Mouse (Mus musculus) midbrain, embryonic 15.5 days (tissue): ENCODE results near the gene Osbpl11. TPM values are rescaled to one million over a fixed set of nuclear protein-coding genes. Genes with fewer than 3 reads are reported as not detected.

ENCODE experiments used
- ATAC-seq: fragments of 200-750 bp; cut with Nextera tagmentation; replicated peaks from 2 replicates; pipeline ENCODE4 v1.8.0; 2017; ENCODE audit warnings: moderate TSS enrichment
- H3K27ac ChIP-seq: fragments of 300-500 bp; sonication (generic); 2 replicates; pipeline ENCODE4 v1.5.1; 2015; ENCODE audit warnings: mild to moderate bottlenecking, inconsistent platforms
- H3K27me3 ChIP-seq: fragments of 300-500 bp; sonication (generic); replicated peaks from 2 replicates; pipeline ENCODE4 v1.6.1; 2015; ENCODE audit warnings: inconsistent platforms
- H3K36me3 ChIP-seq: fragments of 300-500 bp; sonication (generic); replicated peaks from 2 replicates; pipeline ENCODE4 v1.6.1; 2015; ENCODE audit warnings: inconsistent platforms
- H3K4me1 ChIP-seq: fragments of 300-500 bp; sonication (generic); 2 replicates; pipeline ENCODE4 v1.6.1; 2015; ENCODE audit warnings: inconsistent platforms
- H3K4me2 ChIP-seq: fragments of 300-500 bp; sonication (generic); 2 replicates; pipeline ENCODE4 v1.6.1; 2015; ENCODE audit warnings: inconsistent platforms, mild to moderate bottlenecking, moderate library complexity
- H3K4me3 ChIP-seq: fragments of 300-500 bp; sonication (generic); 2 replicates; pipeline ENCODE4 v1.5.1; 2015; ENCODE audit warnings: mild to moderate bottlenecking, inconsistent platforms
- H3K9ac ChIP-seq: fragments of 300-500 bp; sonication (generic); 2 replicates; pipeline ENCODE4 v1.6.1; 2015; ENCODE audit warnings: mild to moderate bottlenecking, inconsistent platforms
- H3K9me3 ChIP-seq: fragments of 300-500 bp; sonication (generic); 2 replicates; pipeline ENCODE4 v1.6.1; 2016; ENCODE audit warnings: inconsistent platforms
- WGBS: fragments of 180-500 bp; shearing (Covaris S2); methylation state at CpG from one replicate; pipeline ENCODE4 v1.1.7; 2015; ENCODE audit warnings: mixed read lengths; 5-methylcytosine and 5-hydroxymethylcytosine counted together
- polyA plus RNA-seq: library from polyadenylated mRNA; unstranded; fragments of >200 nt; fragmentation: Nextera tagmentation; extraction: Ambion mirVana; gene quantifications from 2 replicates; pipeline ENCODE4 v1.2.1, GENCODE M21; 2015

Gene Osbpl11
- polyA plus RNA-seq, 1 experiment from 2014 or later = 20.0 TPM

- H3K9me3 ChIP-seq = no peaks in the 10 kb centered on the region
- no peak overlapping the region for H3K4me2 ChIP-seq
- no peak overlapping the region for H3K4me3 ChIP-seq
- WGBS = 83% methylated on average over 3 of the region's 3 CpGs
- ATAC-seq = no peak
- H3K4me1 ChIP-seq = peaks cover 5% of the 10 kb centered on the region; the same call in 1 of the 2 replicates
- H3K9ac ChIP-seq = no peak overlapping the region
- no peaks in the 10 kb centered on the region for H3K36me3 ChIP-seq
- H3K27ac ChIP-seq = no peak overlapping the region
- no peaks in the 10 kb centered on the region for H3K27me3 ChIP-seq
Measured at GRCm38 (mm10) chr16:33179911-33180310, 5.0 kb upstream of the Osbpl11 start.

GRCm38 (mm10) chr16:33180793-33181192 is 4.1 kb upstream of the Osbpl11 start:
- ATAC-seq = no peak
- Histone ChIP-seq H3K27ac (no peak overlapping the region), H3K4me2 (no peak overlapping the region), H3K36me3 (no peaks in the 10 kb centered on the region), H3K9me3 (no peaks in the 10 kb centered on the region), H3K4me3 (no peak overlapping the region), H3K4me1 (peaks cover 7% of the 10 kb centered on the region), H3K9ac (no peak overlapping the region), H3K27me3 (no peaks in the 10 kb centered on the region)
- 76% methylated on average over 3 of the region's 3 CpGs for WGBS

GRCm38 (mm10) chr16:33185261-33186046 is 583 bp downstream of the Osbpl11 start:
- no peaks in the 10 kb centered on the region for H3K9me3 ChIP-seq
- H3K4me1 ChIP-seq = peaks cover 32% of the 10 kb centered on the region
- peak; percentile 63 for ATAC-seq
- under 1% methylated on average over 59 of the region's 59 CpGs for WGBS
- no peaks in the 10 kb centered on the region for H3K36me3 ChIP-seq
- H3K4me2 ChIP-seq = peak overlapping the region; percentile 93
- peak overlapping the region; percentile 93 for H3K9ac ChIP-seq
- peak overlapping the region; percentile 74 for H3K4me3 ChIP-seq
- peak overlapping the region; percentile 92 for H3K27ac ChIP-seq
- H3K27me3 ChIP-seq = no peaks in the 10 kb centered on the region

GRCm38 (mm10) chr16:33186134-33186533 is 1.3 kb downstream of the Osbpl11 start:
- no peaks in the 10 kb centered on the region for H3K27me3 ChIP-seq
- H3K9ac ChIP-seq = peak overlapping the region; percentile 93
- H3K4me2 ChIP-seq = peak overlapping the region; percentile 93
- peak overlapping the region; percentile 74 for H3K4me3 ChIP-seq
- no peak overlapping the region for H3K27ac ChIP-seq
- H3K36me3 ChIP-seq = no peaks in the 10 kb centered on the region
- ATAC-seq = no peak
- WGBS = 26% methylated on average over 4 of the region's 4 CpGs
- no peaks in the 10 kb centered on the region for H3K9me3 ChIP-seq
- peaks cover 32% of the 10 kb centered on the region for H3K4me1 ChIP-seq

- Histone ChIP-seq H3K4me2 (peak overlapping the region; percentile 15; the same call in 1 of the 2 replicates), H3K27me3 (no peaks in the 10 kb centered on the region), H3K36me3 (no peaks in the 10 kb centered on the region), H3K27ac (no peak overlapping the region), H3K4me1 (peaks cover 32% of the 10 kb centered on the region), H3K9me3 (no peaks in the 10 kb centered on the region), H3K9ac (no peak overlapping the region), H3K4me3 (no peak overlapping the region)
- 56% methylated on average over 3 of the region's 3 CpGs for WGBS
- no peak for ATAC-seq
Measured at GRCm38 (mm10) chr16:33188076-33188475, 3.2 kb downstream of the Osbpl11 start.

GRCm38 (mm10) chr16:33191671-33192091 is 6.8 kb downstream of the Osbpl11 start:
- no peaks in the 10 kb centered on the region for H3K27me3 ChIP-seq
- H3K4me3 ChIP-seq = no peak overlapping the region
- H3K9me3 ChIP-seq = no peaks in the 10 kb centered on the region
- H3K9ac ChIP-seq = no peak overlapping the region
- no peak overlapping the region for H3K27ac ChIP-seq
- no peak overlapping the region for H3K4me2 ChIP-seq
- WGBS = 79% methylated on average over 2 of the region's 2 CpGs
- 0 out of 2 replicates have a peak, but pooled peaks cover 1% of the 10 kb centered on the region for H3K36me3 ChIP-seq
- ATAC-seq = no peak
- H3K4me1 ChIP-seq = peaks cover 26% of the 10 kb centered on the region

GRCm38 (mm10) chr16:33192280-33192679 is 7.4 kb downstream of the Osbpl11 start:
- Histone ChIP-seq H3K4me1 (peaks cover 21% of the 10 kb centered on the region), H3K4me2 (no peak overlapping the region), H3K27ac (no peak overlapping the region), H3K9ac (no peak overlapping the region), H3K36me3 (0 out of 2 replicates have a peak, but pooled peaks cover 2% of the 10 kb centered on the region), H3K4me3 (no peak overlapping the region), H3K27me3 (no peaks in the 10 kb centered on the region), H3K9me3 (no peaks in the 10 kb centered on the region)
- 74% methylated on average over 2 of the region's 2 CpGs for WGBS
- no peak for ATAC-seq

GRCm38 (mm10) chr16:33193649-33194048 is 8.8 kb downstream of the Osbpl11 start:
- no peak overlapping the region for H3K4me2 ChIP-seq
- 0 out of 2 replicates have a peak, but pooled peaks cover 2% of the 10 kb centered on the region for H3K36me3 ChIP-seq
- no peaks in the 10 kb centered on the region for H3K27me3 ChIP-seq
- H3K9ac ChIP-seq = no peak overlapping the region
- H3K4me1 ChIP-seq = peaks cover 10% of the 10 kb centered on the region
- H3K4me3 ChIP-seq = no peak overlapping the region
- no peaks in the 10 kb centered on the region for H3K9me3 ChIP-seq
- H3K27ac ChIP-seq = no peak overlapping the region
- 0 out of 2 replicates have a peak, but pooled peaks have one; percentile 45 for ATAC-seq
- 33% methylated on average over 2 of the region's 2 CpGs for WGBS

GRCm38 (mm10) chr16:33195686-33196313 is 10.9 kb downstream of the Osbpl11 start:
- Histone ChIP-seq H3K4me1 (peaks cover 4% of the 10 kb centered on the region; the same call in 1 of the 2 replicates), H3K4me2 (no peak overlapping the region), H3K4me3 (no peak overlapping the region), H3K9ac (no peak overlapping the region), H3K9me3 (no peaks in the 10 kb centered on the region), H3K27ac (no peak overlapping the region), H3K27me3 (no peaks in the 10 kb centered on the region), H3K36me3 (0 out of 2 replicates have a peak, but pooled peaks cover 2% of the 10 kb centered on the region)
- 56% methylated on average over 3 of the region's 5 CpGs for WGBS
- ATAC-seq = no peak

- no peak overlapping the region for H3K4me3 ChIP-seq
- 92% methylated on average over 6 of the region's 6 CpGs for WGBS
- peaks cover 4% of the 10 kb centered on the region; the same call in 1 of the 2 replicates for H3K4me1 ChIP-seq
- no peak overlapping the region for H3K27ac ChIP-seq
- H3K9me3 ChIP-seq = no peaks in the 10 kb centered on the region
- H3K27me3 ChIP-seq = no peaks in the 10 kb centered on the region
- no peak overlapping the region for H3K9ac ChIP-seq
- 0 out of 2 replicates have a peak, but pooled peaks cover 2% of the 10 kb centered on the region for H3K36me3 ChIP-seq
- no peak overlapping the region for H3K4me2 ChIP-seq
- ATAC-seq = no peak
Measured at GRCm38 (mm10) chr16:33196578-33196977, 11.7 kb downstream of the Osbpl11 start.

GRCm38 (mm10) chr16:33200589-33200988 is 15.7 kb downstream of the Osbpl11 start:
- Histone ChIP-seq H3K4me1 (no peaks in the 10 kb centered on the region), H3K27ac (no peak overlapping the region), H3K4me3 (no peak overlapping the region), H3K9me3 (no peaks in the 10 kb centered on the region), H3K36me3 (0 out of 2 replicates have a peak, but pooled peaks cover 2% of the 10 kb centered on the region), H3K4me2 (no peak overlapping the region), H3K27me3 (no peaks in the 10 kb centered on the region), H3K9ac (no peak overlapping the region)
- no peak for ATAC-seq
- 93% methylated on average over 8 of the region's 8 CpGs for WGBS

- H3K27ac ChIP-seq = no peak overlapping the region
- no peak overlapping the region for H3K9ac ChIP-seq
- peaks cover 22% of the 10 kb centered on the region for H3K36me3 ChIP-seq
- no peaks in the 10 kb centered on the region for H3K4me1 ChIP-seq
- no peaks in the 10 kb centered on the region for H3K9me3 ChIP-seq
- no peak for ATAC-seq
- WGBS = 90% methylated on average over 2 of the region's 2 CpGs
- H3K4me2 ChIP-seq = no peak overlapping the region
- no peaks in the 10 kb centered on the region for H3K27me3 ChIP-seq
- no peak overlapping the region for H3K4me3 ChIP-seq
Measured at GRCm38 (mm10) chr16:33210812-33211211, 25.9 kb downstream of the Osbpl11 start.
